Mouse (Mus musculus): ENCODE measurements at regions not wholly inside any gene's neighbourhood (a gene's known extent, or its start where the extent isn't known, plus 50 kb on each side); places are given as distances from the start of the nearest gene placed in this dataset.

- in situ Hi-C loops (cut with MboI, MseI): no loop called here
These were observed 91.5 kb downstream of the Fam84b start for GRCm38 (mm10) chr15:60762071-60762470.

DNA sequence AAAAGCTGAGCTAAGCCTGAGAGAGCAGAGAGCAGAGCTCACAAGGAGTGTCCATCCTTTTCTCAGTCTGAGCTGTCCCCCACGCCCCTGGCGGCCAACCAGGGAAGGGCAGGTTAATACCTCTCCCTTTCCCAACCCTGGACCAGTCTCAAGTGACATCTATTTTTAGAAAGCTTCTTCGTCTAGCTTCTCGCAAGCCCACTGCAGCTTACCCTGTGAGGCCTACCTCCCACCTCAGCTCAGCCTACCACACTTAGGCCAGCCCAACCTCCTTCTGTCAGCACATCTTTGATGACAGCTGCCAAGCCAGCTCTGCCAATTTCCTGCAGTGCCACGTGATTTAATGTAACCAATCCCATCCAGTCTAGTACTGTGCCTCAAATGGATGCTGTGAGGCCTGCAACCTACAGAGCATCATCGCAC is 93.6 kb downstream of the Fam84b start:
- in situ Hi-C loops (cut with MboI, MseI): no loop called here

DNA sequence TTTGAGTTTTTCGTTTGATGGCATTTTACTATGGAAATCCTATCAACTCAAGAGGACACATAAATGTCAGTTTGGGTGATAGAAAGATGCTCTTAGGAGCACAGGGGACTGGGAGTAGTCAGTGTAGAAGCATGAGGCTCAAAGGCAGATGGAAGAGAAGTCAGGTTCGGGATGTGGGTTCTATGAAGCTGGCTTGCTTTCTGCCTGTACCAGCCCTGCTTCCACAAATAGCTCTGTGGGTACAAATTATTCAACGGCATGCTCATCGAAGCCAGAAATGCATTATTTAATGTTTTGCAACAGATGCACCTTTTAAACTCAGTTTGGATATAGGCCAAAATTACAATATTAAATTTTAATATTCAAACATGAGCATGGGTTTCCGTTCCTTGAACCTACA is 99.3 kb downstream of the Fam84b start:
- in situ Hi-C loops (cut with MboI, MseI): no loop called here

DNA sequence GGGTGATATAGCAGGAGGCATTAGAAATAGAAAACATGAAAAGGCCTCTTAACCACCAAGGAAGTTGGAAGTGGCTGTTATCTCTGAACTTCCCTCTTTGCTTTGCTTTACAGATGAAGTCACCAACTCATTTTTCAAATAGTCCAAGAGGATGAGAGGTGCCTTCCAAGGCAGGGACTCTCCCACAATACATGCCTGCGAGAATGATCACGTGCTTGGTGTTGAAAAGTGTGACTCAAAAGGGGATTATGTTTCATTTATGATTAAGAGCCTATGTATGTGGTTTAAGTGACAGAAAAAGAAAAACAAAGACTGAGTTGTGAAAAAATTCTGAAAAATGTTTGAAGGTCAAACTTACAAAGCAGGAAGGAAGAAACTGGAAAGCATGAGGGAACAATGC is 114.0 kb downstream of the Fam84b start:
- in situ Hi-C loops (cut with MboI, MseI): loop anchor here (25.0 kb wide), 1 partner anchor 1573 kb away; no protein-coding TSS in a partner anchor

DNA sequence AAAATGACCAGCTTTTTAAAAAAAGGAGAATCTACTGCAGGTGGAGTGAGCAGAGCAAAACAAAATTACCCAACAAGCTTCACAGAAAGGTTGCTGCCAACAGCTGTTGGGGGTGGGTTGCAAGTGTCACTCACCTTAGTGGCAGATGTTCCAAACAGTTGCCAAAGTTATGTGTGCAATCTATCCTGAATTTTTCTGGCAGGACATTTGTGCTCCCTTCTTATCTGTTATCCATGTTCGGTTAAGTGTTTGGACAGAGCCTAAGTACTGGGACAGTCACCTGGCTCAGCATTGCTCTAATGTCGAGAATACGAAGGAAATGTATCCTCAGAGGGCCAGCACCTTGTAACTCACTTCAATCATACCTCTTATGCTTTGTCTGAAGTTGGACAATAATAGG is 115.3 kb downstream of the Fam84b start:
- in situ Hi-C loops (cut with MboI, MseI): loop anchor here (25.0 kb wide), 1 partner anchor 1574 kb away; no protein-coding TSS in a partner anchor

GRCm38 (mm10) chr15:60732416-60732815 is 121.2 kb downstream of the Fam84b start:
- in situ Hi-C loops (cut with MboI, MseI): loop anchor here (25.0 kb wide), 1 partner anchor 1580 kb away; no protein-coding TSS in a partner anchor

DNA sequence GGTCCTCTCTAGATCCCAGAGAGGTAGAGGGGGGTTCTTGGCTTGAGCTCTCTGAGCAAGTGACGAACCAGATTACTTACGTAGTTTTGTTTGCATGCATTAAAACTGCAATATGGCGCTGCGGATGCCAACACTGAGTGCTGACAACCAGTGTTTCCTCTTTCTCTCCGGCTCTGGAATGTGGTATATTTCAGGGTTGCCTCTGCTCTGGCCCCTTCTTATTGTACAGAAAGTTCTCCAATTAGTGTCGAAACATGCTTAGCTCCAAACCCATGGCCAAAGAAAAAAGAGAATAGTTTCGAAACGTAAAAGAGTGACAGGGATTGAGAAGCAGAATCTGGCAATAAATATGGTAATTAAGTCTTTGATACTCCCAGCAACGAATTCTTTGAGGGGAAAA is 124.8 kb downstream of the Fam84b start:
- in situ Hi-C loops (cut with MboI, MseI): loop anchor here (25.0 kb wide), 1 partner anchor 1584 kb away; no protein-coding TSS in a partner anchor

DNA sequence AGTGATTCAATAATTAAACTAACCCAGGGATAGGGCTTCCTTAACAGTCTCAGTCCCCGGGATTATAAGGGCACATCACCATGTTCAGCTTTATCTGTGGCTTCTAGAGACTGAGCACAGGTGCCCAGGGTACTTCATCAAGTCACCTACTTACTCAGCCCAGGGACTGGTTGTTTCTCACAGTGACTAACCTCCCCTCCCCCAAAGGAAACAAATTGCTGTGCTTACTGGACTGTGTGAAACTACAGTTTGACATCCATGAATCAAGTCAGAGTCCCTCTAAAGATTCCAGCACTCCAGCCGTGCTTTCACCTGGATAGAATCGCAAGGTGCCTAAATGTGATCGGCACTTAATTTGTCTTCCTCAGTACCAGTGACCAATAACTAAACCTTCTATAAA is 125.2 kb downstream of the Fam84b start:
- in situ Hi-C loops (cut with MboI, MseI): loop anchor here (25.0 kb wide), 1 partner anchor 1584 kb away; no protein-coding TSS in a partner anchor

DNA sequence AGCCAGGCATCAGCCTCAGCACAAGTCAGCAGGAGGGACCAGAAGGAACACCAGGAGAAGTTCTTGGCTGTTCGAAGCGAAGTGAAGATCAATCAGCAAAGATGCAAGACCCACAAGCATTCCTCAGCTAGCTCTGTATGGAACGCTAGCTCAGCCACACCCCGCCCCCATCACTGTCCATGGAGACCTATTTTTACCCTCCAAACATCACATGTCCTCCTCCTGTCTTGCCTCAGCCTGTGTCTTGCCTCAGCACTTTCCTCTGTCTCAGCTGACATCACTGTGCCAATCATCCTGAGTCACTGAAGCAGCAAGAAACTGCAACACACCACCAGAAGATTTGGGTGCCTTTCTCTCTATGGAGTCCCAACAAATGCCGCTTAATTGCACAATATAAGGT is 134.2 kb downstream of the Fam84b start:
- in situ Hi-C loops (cut with MboI, MseI): no loop called here

- in situ Hi-C loops (cut with MboI, MseI): no loop called here
These were observed 144.9 kb downstream of the Fam84b start for GRCm38 (mm10) chr15:60708678-60709077.

DNA sequence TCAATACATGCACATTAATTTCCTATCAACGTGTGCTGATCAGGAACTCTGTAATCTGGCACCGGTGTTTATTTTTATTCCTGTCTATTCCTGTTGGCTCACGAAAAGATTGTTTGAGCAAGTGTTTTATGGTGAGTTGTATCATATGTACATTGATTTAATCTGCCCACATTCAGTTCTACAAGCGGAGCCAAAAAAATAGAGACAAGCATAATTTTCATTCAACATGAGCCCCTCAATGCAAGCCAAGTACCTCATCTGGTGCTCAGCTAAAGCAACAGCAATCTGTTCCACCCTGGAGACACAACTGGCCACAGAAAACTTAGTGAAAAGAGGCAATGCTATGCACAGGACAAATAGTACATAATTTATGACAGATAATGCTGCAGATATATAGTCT is 147.6 kb downstream of the Fam84b start:
- in situ Hi-C loops (cut with MboI, MseI): no loop called here

DNA sequence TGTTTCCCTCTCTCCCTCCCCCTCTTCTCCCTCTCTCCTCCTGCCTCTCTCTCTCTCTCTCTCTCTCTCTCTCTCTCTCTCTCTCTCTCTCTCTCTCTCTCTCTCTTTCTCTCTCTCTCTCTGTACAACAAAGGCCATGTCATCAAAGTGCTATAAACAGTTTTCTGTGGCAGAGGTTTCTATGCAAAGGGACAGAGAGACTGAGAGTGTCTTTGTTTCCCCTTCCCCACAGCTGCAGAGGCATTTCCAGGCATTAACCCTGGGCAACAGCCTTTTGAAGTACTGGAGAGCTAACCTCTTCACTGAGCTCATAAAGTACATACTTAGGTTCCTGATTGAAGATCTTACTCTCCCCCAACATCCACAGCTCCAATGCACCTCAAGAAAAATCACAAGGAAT is 152.3 kb downstream of the Fam84b start:
- in situ Hi-C loops (cut with MboI, MseI): no loop called here

DNA sequence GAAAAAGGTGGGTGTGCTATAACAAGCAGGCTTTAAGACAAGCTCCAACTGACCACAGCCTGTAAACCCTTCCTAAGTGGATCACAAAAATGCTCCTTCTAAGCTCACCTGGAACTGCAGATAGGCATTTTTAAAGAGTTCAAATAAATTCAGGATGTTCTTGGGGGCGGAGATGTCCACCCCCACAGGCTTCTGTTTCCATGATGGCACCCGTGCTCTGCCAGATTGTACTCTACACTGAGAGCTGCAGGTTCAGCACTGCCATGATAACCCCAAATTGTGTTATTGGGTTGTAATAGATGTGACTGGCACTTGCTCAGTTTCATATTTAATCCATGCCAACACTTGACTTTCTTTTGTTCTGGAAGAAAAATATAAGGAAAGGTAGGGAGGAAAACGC is 158.8 kb downstream of the Fam84b start:
- in situ Hi-C loops (cut with MboI, MseI): no loop called here

DNA sequence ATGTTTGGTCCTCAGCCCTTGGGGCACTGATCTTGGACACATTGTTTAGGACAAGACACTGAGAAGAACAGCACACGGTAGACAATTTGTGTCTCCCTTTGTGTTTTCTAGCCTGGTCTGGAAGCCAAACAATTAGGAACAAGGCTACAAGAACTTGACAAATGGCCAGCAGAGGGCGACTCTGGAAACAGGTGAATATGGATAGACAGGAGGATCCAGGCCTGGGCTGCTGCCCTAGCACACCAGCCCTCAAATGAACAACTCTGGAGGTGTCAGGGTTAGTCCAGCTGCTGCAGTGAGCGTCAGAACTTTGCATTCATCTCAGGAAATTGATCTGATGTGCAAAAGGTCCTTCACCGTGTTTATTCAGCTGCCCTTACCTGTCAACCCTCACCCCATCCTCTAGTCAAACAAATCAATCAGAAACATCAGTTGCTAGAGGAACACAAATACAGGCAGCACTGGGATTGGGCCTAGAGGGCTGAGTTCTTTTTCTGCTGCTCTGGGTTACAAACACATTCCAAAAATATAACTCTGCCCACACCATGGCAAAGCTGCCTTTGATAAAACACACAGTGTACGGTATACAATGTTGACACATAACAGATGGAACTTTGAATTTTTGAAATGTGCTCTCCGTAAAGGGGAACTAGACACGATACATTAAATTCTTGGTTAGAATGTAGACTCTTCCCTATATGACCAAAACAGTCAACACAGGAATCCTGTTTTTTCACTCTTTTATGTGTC is 159.7 kb downstream of the Fam84b start:
- in situ Hi-C loops (cut with MboI, MseI): no loop called here

GRCm38 (mm10) chr15:60692718-60693597 is 160.6 kb downstream of the Fam84b start:
- in situ Hi-C loops (cut with MboI, MseI): no loop called here

DNA sequence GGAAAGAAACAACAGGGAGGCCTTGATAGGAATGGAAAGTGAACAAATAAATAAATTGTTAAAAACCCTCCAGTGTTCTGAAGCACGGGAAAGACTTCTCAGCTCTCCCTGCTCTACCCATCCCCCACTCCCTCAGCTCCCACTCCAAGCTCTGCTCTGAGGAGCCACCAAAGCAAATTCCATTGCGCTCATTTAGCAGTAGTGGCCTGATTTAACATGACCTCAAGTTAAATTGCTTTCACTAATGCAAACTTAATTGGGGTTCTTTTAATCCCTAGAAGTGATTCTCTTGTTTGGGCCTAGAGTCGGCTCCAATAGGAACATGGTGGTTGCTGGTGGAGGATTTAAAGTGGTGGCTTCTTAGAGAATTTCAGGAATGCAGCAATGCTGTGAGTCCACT is 161.4 kb downstream of the Fam84b start:
- in situ Hi-C loops (cut with MboI, MseI): no loop called here

- in situ Hi-C loops (cut with MboI, MseI): no loop called here
These were observed 176.2 kb downstream of the Fam84b start for GRCm38 (mm10) chr15:60677397-60677796.

DNA sequence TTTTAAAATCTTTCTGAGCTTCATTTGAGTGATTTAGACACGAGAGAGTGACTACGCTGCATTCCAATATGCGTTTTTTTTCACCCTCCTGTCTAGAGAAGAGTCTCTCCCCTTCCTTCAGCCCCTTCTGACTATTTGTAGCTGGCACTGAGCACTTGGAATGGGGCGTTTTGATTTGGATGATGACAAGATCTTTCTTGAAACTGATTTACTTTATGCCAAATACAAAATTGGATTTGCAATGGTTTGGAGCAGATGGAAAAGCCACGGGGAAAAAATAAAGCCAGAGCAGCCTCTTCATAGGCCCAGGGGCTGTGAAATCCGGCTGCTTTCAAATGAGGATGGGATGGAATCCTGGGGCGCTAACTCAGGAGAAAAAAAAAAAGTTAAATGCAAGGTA is 196.0 kb downstream of the Fam84b start:
- in situ Hi-C loops (cut with MboI, MseI): no loop called here

- in situ Hi-C loops (cut with MboI, MseI): no loop called here
These were observed 198.5 kb downstream of the Fam84b start for GRCm38 (mm10) chr15:60655113-60655512.

- in situ Hi-C loops (cut with MboI, MseI): no loop called here
These were observed 204.3 kb downstream of the Fam84b start for GRCm38 (mm10) chr15:60649252-60649651.

- in situ Hi-C loops (cut with MboI, MseI): no loop called here
These were observed 211.8 kb downstream of the Fam84b start for GRCm38 (mm10) chr15:60641770-60642169.

DNA sequence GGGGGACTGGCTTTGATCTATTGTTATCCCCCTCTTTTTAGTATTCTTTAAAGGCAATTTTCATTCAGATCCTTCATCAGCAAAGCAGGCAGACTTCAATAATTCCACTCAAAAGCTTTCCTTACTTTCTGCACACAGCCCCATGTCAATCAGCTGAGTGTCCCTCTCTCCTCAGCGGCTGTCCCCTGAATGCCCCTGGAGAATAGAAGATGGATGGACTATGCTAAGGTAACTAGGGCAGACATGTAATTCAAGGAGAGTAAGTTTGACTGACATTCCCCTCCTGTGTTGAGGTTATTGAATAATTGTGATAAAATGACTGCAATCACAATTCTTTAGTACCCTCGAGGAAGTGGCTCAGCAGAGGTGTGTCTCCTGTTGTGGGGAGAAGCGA is 220.1 kb downstream of the Fam84b start:
- in situ Hi-C loops (cut with MboI, MseI): no loop called here
